In the genomic region with DNA sequence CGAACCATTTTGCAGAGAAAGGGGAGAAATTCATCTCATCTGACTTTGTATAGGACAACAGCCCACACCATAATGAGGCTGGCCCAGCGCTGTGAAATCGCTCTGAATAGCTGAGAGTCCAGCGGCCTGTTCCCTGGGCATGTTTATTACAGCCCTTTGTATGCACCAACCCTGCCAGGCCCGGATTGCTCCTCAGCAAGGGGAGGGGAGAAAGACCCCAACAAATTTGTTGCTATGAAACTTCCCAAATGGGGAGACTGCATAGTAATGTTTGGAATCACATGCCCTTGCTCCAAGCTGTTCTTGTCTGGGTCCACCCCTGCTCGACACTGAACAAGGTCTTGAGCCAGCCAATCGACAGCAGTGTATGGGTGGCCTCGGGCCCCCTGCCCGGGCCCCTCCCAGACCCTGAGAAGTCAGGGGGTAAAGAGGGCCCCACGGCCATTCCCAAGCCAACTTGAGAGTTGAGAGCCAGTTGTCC, we compare ENCODE assay signal across 13 mouse cellular contexts.
A peak's percentile ranks its signal among the peaks of the same experiment; 100 is the strongest.
DNase-seq lines count a peak whose midpoint lies in the region; ATAC-seq lines count a peak whose summit lies in the region.
"Had no signal": no experiment of that assay in that cellular context is flagged by ENCODE, and none has a peak within 500 bp of the region (broad histone marks: within the 10 kb centered on the region; RNA-seq: fewer than 3 reads in every experiment).

No protein-coding gene starts in this region.

- H3K4me3 ChIP-seq in lung, embryonic 15.5 days, result no peak overlapping the region
- no peak overlapping the region for H3K4me3 ChIP-seq in hindbrain, embryonic 11.5 days (ENCODE audit: low read depth, low read length)
- no peak overlapping the region for H3K4me3 ChIP-seq in midbrain, embryonic 15.5 days
- no peak overlapping the region for H3K4me3 ChIP-seq in intestine, embryonic 15.5 days (replicated peaks)
- H3K4me3 ChIP-seq: layer of hippocampus, adult 2 months; limb, embryonic 12.5 days had no signal

- no peaks in the 10 kb centered on the region for H3K36me3 ChIP-seq in lung, embryonic 15.5 days
- H3K36me3 ChIP-seq in hindbrain, embryonic 11.5 days (ENCODE audit: control insufficient read depth, insufficient read depth, low read length), result no peaks in the 10 kb centered on the region
- H3K36me3 ChIP-seq in midbrain, embryonic 15.5 days (replicated peaks), result no peaks in the 10 kb centered on the region
- H3K36me3 ChIP-seq in intestine, embryonic 15.5 days, result no peaks in the 10 kb centered on the region
- H3K36me3 ChIP-seq: limb, embryonic 12.5 days had no signal

- ATAC-seq in lung, embryonic 15.5 days (ENCODE audit: borderline replicate concordance, extremely low read depth, low FRiP score, low TSS enrichment), result peak; percentile 19; the same call in 1 of the 2 replicates
- ATAC-seq in hindbrain, embryonic 11.5 days (ENCODE audit: low FRiP score), result peak; percentile 94
- peak; percentile 82 for ATAC-seq in midbrain, embryonic 15.5 days (replicated peaks)
- ATAC-seq in megakaryocyte-erythroid progenitor cell, adult 5-6 weeks (replicated peaks; ENCODE audit: low FRiP score, low TSS enrichment, poor library complexity, severe bottlenecking), result no peak
- no peak for ATAC-seq in CD4-positive, CD25-positive, alpha-beta regulatory T cell, adult 4 months
- no peak for ATAC-seq in intestine, embryonic 15.5 days
- ATAC-seq: inflammation-experienced regulatory T-cells, adult 6 months had no signal

- H3K27ac ChIP-seq in lung, embryonic 15.5 days, result no peak overlapping the region
- H3K27ac ChIP-seq in hindbrain, embryonic 11.5 days (ENCODE audit: low read depth, low read length), result peak overlapping the region; percentile 72
- H3K27ac ChIP-seq in midbrain, embryonic 15.5 days, result no peak overlapping the region
- no peak overlapping the region for H3K27ac ChIP-seq in intestine, embryonic 15.5 days
- H3K27ac ChIP-seq: layer of hippocampus, adult 2 months; limb, embryonic 12.5 days had no signal

- no peak for DNase-seq in lung, postnatal 14 days
- peak; percentile 77 for DNase-seq in hindbrain, embryonic 11.5 days (ENCODE audit: low spot score)
- no peak for DNase-seq in urinary bladder, postnatal 14 days (ENCODE audit: low spot score)
- DNase-seq: cerebellum, postnatal 14 days; thymus, postnatal 25 days had no signal

- no peak overlapping the region for H3K4me2 ChIP-seq in lung, embryonic 15.5 days
- H3K4me2 ChIP-seq in hindbrain, embryonic 11.5 days (replicated peaks; ENCODE audit: low read depth, low read length), result no peak overlapping the region
- no peak overlapping the region for H3K4me2 ChIP-seq in midbrain, embryonic 15.5 days
- no peak overlapping the region for H3K4me2 ChIP-seq in intestine, embryonic 15.5 days (replicated peaks)
- H3K4me2 ChIP-seq: limb, embryonic 12.5 days had no signal

- no peaks in the 10 kb centered on the region for H3K9me3 ChIP-seq in lung, embryonic 15.5 days
- H3K9me3 ChIP-seq in hindbrain, embryonic 11.5 days (ENCODE audit: control insufficient read depth, low read length), result no peaks in the 10 kb centered on the region
- H3K9me3 ChIP-seq in midbrain, embryonic 15.5 days, result no peaks in the 10 kb centered on the region
- H3K9me3 ChIP-seq in intestine, embryonic 15.5 days, result no peaks in the 10 kb centered on the region
- H3K9me3 ChIP-seq: limb, embryonic 12.5 days had no signal

- WGBS in lung, embryonic 15.5 days, result 52% methylated on average over 10 of the region's 10 CpGs
- 34% methylated on average over 10 of the region's 10 CpGs for WGBS in hindbrain, embryonic 11.5 days
- 10% methylated on average over 10 of the region's 10 CpGs for WGBS in midbrain, embryonic 15.5 days
- WGBS in intestine, embryonic 15.5 days, result 33% methylated on average over 10 of the region's 10 CpGs

- H3K4me1 ChIP-seq in lung, embryonic 15.5 days, result peaks cover 22% of the 10 kb centered on the region
- peaks cover 14% of the 10 kb centered on the region for H3K4me1 ChIP-seq in hindbrain, embryonic 11.5 days (replicated peaks; ENCODE audit: control insufficient read depth, insufficient read depth, low read length)
- H3K4me1 ChIP-seq in midbrain, embryonic 15.5 days, result peaks cover 19% of the 10 kb centered on the region
- peaks cover 8% of the 10 kb centered on the region for H3K4me1 ChIP-seq in intestine, embryonic 15.5 days (replicated peaks)

- no peaks in the 10 kb centered on the region for H3K27me3 ChIP-seq in lung, embryonic 15.5 days
- peaks cover 2% of the 10 kb centered on the region; the same call in 1 of the 2 replicates for H3K27me3 ChIP-seq in hindbrain, embryonic 11.5 days (ENCODE audit: control insufficient read depth, insufficient read depth, low read length)
- peaks cover 16% of the 10 kb centered on the region for H3K27me3 ChIP-seq in midbrain, embryonic 15.5 days (replicated peaks)
- no peaks in the 10 kb centered on the region for H3K27me3 ChIP-seq in intestine, embryonic 15.5 days (replicated peaks)

- H3K9ac ChIP-seq in lung, embryonic 15.5 days, result no peak overlapping the region
- H3K9ac ChIP-seq in hindbrain, embryonic 11.5 days (ENCODE audit: low read depth, low read length), result no peak overlapping the region
- H3K9ac ChIP-seq in midbrain, embryonic 15.5 days, result no peak overlapping the region
- no peak overlapping the region for H3K9ac ChIP-seq in intestine, embryonic 15.5 days
- H3K9ac ChIP-seq: limb, embryonic 12.5 days had no signal

Comparison
In these comparisons a context has a peak if more than half of its experiments do, and no peak if none do; other contexts are left out.
1. ATAC-seq: peak in lung, embryonic 15.5 days (single experiment), hindbrain, embryonic 11.5 days (single experiment) and midbrain, embryonic 15.5 days (single experiment); none in megakaryocyte-erythroid progenitor cell, adult 5-6 weeks (single experiment), CD4-positive, CD25-positive, alpha-beta regulatory T cell, adult 4 months (single experiment) and intestine, embryonic 15.5 days (single experiment).